Mouse (Mus musculus): ENCODE results near the gene Lmnb2. TPM values are rescaled to one million over a fixed set of nuclear protein-coding genes. Genes with fewer than 3 reads are reported as not detected.

Lmnb2 gene
- polyA plus RNA-seq, 2 experiments: 2.8 to 11.3 TPM

- 29% methylated on average over 9 of the region's 9 CpGs for WGBS (ENCODE audit: insufficient replicate concordance)
- Histone ChIP-seq H3K4me1 (replicated peaks; ENCODE audit: control insufficient read depth in 2 of 2, insufficient read depth in 2 of 2, low read length in 1 of 2) (peaks cover 3 to 4% of the 10 kb centered on the region in 2 experiments; a peak in 3 of 4 replicates), H3K4me2 (ENCODE audit: low read depth) (no peak within 1 kb of the TSS), H3K9me3 (ENCODE audit: control insufficient read depth, low read length) (no peaks in the 10 kb centered on the region), H3K36me3 (replicated peaks; ENCODE audit: control insufficient read depth, insufficient read depth, low read depth) (peaks cover 19% of the 10 kb centered on the region), H3K27ac (no peak within 1 kb of the TSS), H3K27me3 (ENCODE audit: control insufficient read depth, insufficient read depth, low read length) (peaks cover 5% of the 10 kb centered on the region; the same call in 1 of the 2 replicates), H3K9ac (replicated peaks) (no peak within 1 kb of the TSS), H3K4me3 (ENCODE audit: insufficient read depth in 1 of 2, low read depth in 2 of 2, low read length in 2 of 2) (no peak within 1 kb of the TSS)
- ATAC-seq (ENCODE audit: insufficient read depth) (no peak), DNase-seq (ENCODE audit: low read depth in 3 of 3, low spot score in 3 of 3) (no peak)
- TF ChIP-seq CTCF (IDR thresholded peaks at IDR 0.05; ENCODE audit: low read depth) (no peak), EP300 (IDR thresholded peaks at IDR 0.05; ENCODE audit: low read depth) (no peak)
Measured at GRCm38 (mm10) chr10:80871581-80871980, 46.5 kb downstream of the Lmnb2 start, which contains the start of gene Tmprss9. Gene Tmprss9 (plus strand): TSS chr10:80871848.

GRCm38 (mm10) chr10:80870993-80871392, 47.1 kb downstream of the Lmnb2 start:
- DNase-seq (ENCODE audit: low read depth in 3 of 3, low spot score in 3 of 3) (no peak), ATAC-seq (ENCODE audit: insufficient read depth) (no peak)
- Histone ChIP-seq H3K27ac (no peak overlapping the region), H3K9ac (replicated peaks) (no peak overlapping the region), H3K27me3 (ENCODE audit: control insufficient read depth, insufficient read depth, low read length) (peaks cover 5% of the 10 kb centered on the region; the same call in 1 of the 2 replicates), H3K4me1 (replicated peaks; ENCODE audit: control insufficient read depth in 2 of 2, insufficient read depth in 2 of 2, low read length in 1 of 2) (no peaks in the 10 kb centered on the region), H3K4me3 (ENCODE audit: insufficient read depth in 1 of 2, low read depth in 2 of 2, low read length in 2 of 2) (no peak overlapping the region), H3K36me3 (replicated peaks; ENCODE audit: control insufficient read depth, insufficient read depth, low read depth) (peaks cover 24% of the 10 kb centered on the region), H3K4me2 (ENCODE audit: low read depth) (no peak overlapping the region), H3K9me3 (ENCODE audit: control insufficient read depth, low read length) (no peaks in the 10 kb centered on the region)
- TF ChIP-seq CTCF (IDR thresholded peaks at IDR 0.05; ENCODE audit: low read depth) (no peak), EP300 (IDR thresholded peaks at IDR 0.05; ENCODE audit: low read depth) (no peak)
- 57% methylated on average over 5 of the region's 6 CpGs for WGBS (ENCODE audit: insufficient replicate concordance)

- 92% methylated on average over 16 of the region's 16 CpGs for WGBS (ENCODE audit: insufficient replicate concordance)
- Histone ChIP-seq H3K36me3 (replicated peaks; ENCODE audit: control insufficient read depth, insufficient read depth, low read depth) (peaks cover 70% of the 10 kb centered on the region), H3K27me3 (ENCODE audit: control insufficient read depth, insufficient read depth, low read length) (no peaks in the 10 kb centered on the region), H3K4me3 (ENCODE audit: insufficient read depth in 1 of 2, low read depth in 2 of 2, low read length in 2 of 2) (no peak overlapping the region), H3K9ac (replicated peaks) (no peak overlapping the region), H3K9me3 (ENCODE audit: control insufficient read depth, low read length) (no peaks in the 10 kb centered on the region), H3K4me2 (ENCODE audit: low read depth) (no peak overlapping the region), H3K27ac (no peak overlapping the region), H3K4me1 (replicated peaks; ENCODE audit: control insufficient read depth in 2 of 2, insufficient read depth in 2 of 2, low read length in 1 of 2) (peaks cover 29 to 37% of the 10 kb centered on the region in 2 experiments)
- no peak for DNase-seq (ENCODE audit: low read depth in 3 of 3, low spot score in 3 of 3)
- TF ChIP-seq CTCF (IDR thresholded peaks at IDR 0.05; ENCODE audit: low read depth) (no peak), EP300 (IDR thresholded peaks at IDR 0.05; ENCODE audit: low read depth) (no peak)
- ATAC-seq (ENCODE audit: insufficient read depth): no peak
Measured at GRCm38 (mm10) chr10:80864446-80864845, 53.6 kb downstream of the Lmnb2 start.

GRCm38 (mm10) chr10:80862305-80862704, 55.7 kb downstream of the Lmnb2 start:
- WGBS (ENCODE audit: insufficient replicate concordance): 57% methylated on average over 5 of the region's 5 CpGs
- DNase-seq (ENCODE audit: low read depth in 3 of 3, low spot score in 3 of 3) (no peak), ATAC-seq (ENCODE audit: insufficient read depth) (peak; percentile 27; the same call in 1 of the 2 replicates)
- no peaks in the 10 kb centered on the region for H3K9me3 ChIP-seq (ENCODE audit: control insufficient read depth, low read length)
- peaks cover 49 to 54% of the 10 kb centered on the region in 2 experiments for H3K4me1 ChIP-seq (replicated peaks; ENCODE audit: control insufficient read depth in 2 of 2, insufficient read depth in 2 of 2, low read length in 1 of 2)
- H3K4me3 ChIP-seq (ENCODE audit: insufficient read depth in 1 of 2, low read depth in 2 of 2, low read length in 2 of 2): no peak overlapping the region
- no peaks in the 10 kb centered on the region for H3K27me3 ChIP-seq (ENCODE audit: control insufficient read depth, insufficient read depth, low read length)
- H3K4me2 ChIP-seq (ENCODE audit: low read depth): peak overlapping the region; percentile 57
- H3K27ac ChIP-seq: peak overlapping the region; percentile 87
- peaks cover 57% of the 10 kb centered on the region for H3K36me3 ChIP-seq (replicated peaks; ENCODE audit: control insufficient read depth, insufficient read depth, low read depth)
- peak overlapping the region; percentile 52 for H3K9ac ChIP-seq (replicated peaks)
- TF ChIP-seq CTCF (IDR thresholded peaks at IDR 0.05; ENCODE audit: low read depth): no peak
- TF ChIP-seq EP300 (IDR thresholded peaks at IDR 0.05; ENCODE audit: low read depth): no peak

- peak overlapping the region; percentile 69 to 100 for H3K4me3 ChIP-seq (ENCODE audit: insufficient read depth in 1 of 2, low read depth in 2 of 2, low read length in 2 of 2)
- peak overlapping the region; percentile 99 for H3K9ac ChIP-seq (replicated peaks)
- peak; percentile 83 for ATAC-seq (ENCODE audit: insufficient read depth)
- peak overlapping the region; percentile 100 for H3K27ac ChIP-seq
- peak; percentile 97 for TF ChIP-seq EP300 (IDR thresholded peaks at IDR 0.05; ENCODE audit: low read depth)
- TF ChIP-seq CTCF (IDR thresholded peaks at IDR 0.05; ENCODE audit: low read depth): no peak
- H3K9me3 ChIP-seq (ENCODE audit: control insufficient read depth, low read length): no peaks in the 10 kb centered on the region
- peak; percentile 95 to 97 (median 95) for DNase-seq (ENCODE audit: low read depth in 3 of 3, low spot score in 3 of 3)
- H3K4me1 ChIP-seq (replicated peaks; ENCODE audit: control insufficient read depth in 2 of 2, insufficient read depth in 2 of 2, low read length in 1 of 2): peaks cover 67 to 69% of the 10 kb centered on the region in 2 experiments
- no peaks in the 10 kb centered on the region for H3K27me3 ChIP-seq (ENCODE audit: control insufficient read depth, insufficient read depth, low read length)
- H3K4me2 ChIP-seq (ENCODE audit: low read depth): peak overlapping the region; percentile 99
- 14% methylated on average over 7 of the region's 7 CpGs for WGBS (ENCODE audit: insufficient replicate concordance)
- H3K36me3 ChIP-seq (replicated peaks; ENCODE audit: control insufficient read depth, insufficient read depth, low read depth): peaks cover 27% of the 10 kb centered on the region
Measured at GRCm38 (mm10) chr10:80858350-80858935, 59.6 kb downstream of the Lmnb2 start.

Measured in liver, embryonic 14.5 days (tissue).